Mouse (Mus musculus) limb, embryonic 13.5 days (tissue): Measurements from ENCODE around the gene Tulp3. TPM values are rescaled to one million over a fixed set of nuclear protein-coding genes. Genes with fewer than 3 reads are reported as not detected.

ENCODE experiments used
- ATAC-seq: fragments of 200-750 bp; cut with Nextera tagmentation; 2 replicates; pipeline ENCODE4 v1.8.0; 2017; ENCODE audit warnings: low read depth, moderate number of reproducible peaks, moderate TSS enrichment; ENCODE audit not compliant: low FRiP score
- H3K27ac ChIP-seq: fragments of 300-500 bp; sonication (generic); 2 replicates; pipeline ENCODE4 v1.5.1; 2015; ENCODE audit warnings: inconsistent platforms, mild to moderate bottlenecking, moderate library complexity
- H3K27me3 ChIP-seq: fragments of 300-500 bp; sonication (generic); 2 replicates; pipeline ENCODE4 v1.6.1; 2015; ENCODE audit warnings: mild to moderate bottlenecking, inconsistent platforms
- H3K36me3 ChIP-seq: fragments of 300-500 bp; sonication (generic); 2 replicates; pipeline ENCODE4 v1.6.1; 2015; ENCODE audit warnings: inconsistent platforms, mild to moderate bottlenecking, moderate library complexity
- H3K4me1 ChIP-seq: fragments of 300-500 bp; sonication (generic); 2 replicates; pipeline ENCODE4 v1.6.1; 2015; ENCODE audit warnings: inconsistent platforms
- H3K4me2 ChIP-seq: fragments of 300-500 bp; sonication (generic); replicated peaks from 2 replicates; pipeline ENCODE4 v1.6.1; 2015; ENCODE audit warnings: inconsistent platforms, mild to moderate bottlenecking, moderate library complexity
- H3K4me3 ChIP-seq: fragments of 300-500 bp; sonication (generic); 2 replicates; pipeline ENCODE4 v1.5.1; 2015; ENCODE audit warnings: moderate library complexity, mild to moderate bottlenecking, inconsistent platforms
- H3K9ac ChIP-seq: fragments of 300-500 bp; sonication (generic); 2 replicates; pipeline ENCODE4 v1.6.1; 2015; ENCODE audit warnings: mild to moderate bottlenecking, inconsistent platforms
- H3K9me3 ChIP-seq: fragments of 300-500 bp; sonication (generic); 2 replicates; pipeline ENCODE4 v1.6.1; 2016; ENCODE audit warnings: inconsistent platforms
- WGBS: fragments of 180-500 bp; shearing (Covaris S2); methylation state at CpG from one replicate; pipeline ENCODE4 v1.1.7; 2015; 5-methylcytosine and 5-hydroxymethylcytosine counted together
- polyA plus RNA-seq: library from polyadenylated mRNA; unstranded; fragments of >200 nt; fragmentation: Nextera tagmentation; extraction: Ambion mirVana; gene quantifications from 2 replicates; pipeline ENCODE4 v1.2.1, GENCODE M21; 2015

Tulp3 gene
- polyA plus RNA-seq, 1 experiment from 2014 or later: 24.0 TPM

GRCm38 (mm10) chr6:128354140-128354539 is 1.5 kb downstream of the Tulp3 start:
- no peak overlapping the region for H3K9ac ChIP-seq
- no peak for ATAC-seq
- 67% methylated on average over 3 of the region's 3 CpGs for WGBS
- H3K4me3 ChIP-seq: peak overlapping the region; percentile 82
- no peaks in the 10 kb centered on the region for H3K9me3 ChIP-seq
- H3K4me2 ChIP-seq: peak overlapping the region; percentile 80
- H3K4me1 ChIP-seq: peaks cover 14% of the 10 kb centered on the region
- H3K27me3 ChIP-seq: no peaks in the 10 kb centered on the region
- no peak overlapping the region for H3K27ac ChIP-seq
- H3K36me3 ChIP-seq: peaks cover 42% of the 10 kb centered on the region

GRCm38 (mm10) chr6:128349711-128350110 is 5.9 kb downstream of the Tulp3 start:
- ATAC-seq: no peak
- Histone ChIP-seq H3K9me3 (no peaks in the 10 kb centered on the region), H3K36me3 (peaks cover 21% of the 10 kb centered on the region), H3K4me2 (no peak overlapping the region), H3K4me3 (no peak overlapping the region), H3K27me3 (no peaks in the 10 kb centered on the region), H3K4me1 (peaks cover 16% of the 10 kb centered on the region), H3K27ac (no peak overlapping the region), H3K9ac (no peak overlapping the region)
- WGBS: 62% methylated on average over 7 of the region's 7 CpGs

DNA sequence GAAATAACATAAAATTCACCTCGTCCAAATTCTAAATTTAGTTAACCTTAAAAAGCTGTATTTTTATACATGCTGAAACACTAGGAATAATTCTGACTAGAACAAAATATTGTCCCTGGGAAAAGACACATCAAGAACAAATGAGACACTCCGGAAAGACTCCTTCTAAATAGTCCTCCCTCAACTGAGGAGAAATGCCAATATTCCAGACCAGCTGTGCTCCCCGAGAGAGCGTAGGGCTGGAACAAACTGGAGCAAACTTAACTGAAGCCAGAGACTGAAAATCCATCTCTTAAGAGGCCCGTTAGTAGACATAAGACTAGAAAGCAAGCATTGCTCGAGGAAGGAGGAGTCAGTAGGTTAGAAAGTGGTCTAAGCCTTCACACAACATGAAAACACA is 8.9 kb downstream of the Tulp3 start:
- no peak overlapping the region for H3K4me3 ChIP-seq
- no peaks in the 10 kb centered on the region for H3K27me3 ChIP-seq
- H3K4me2 ChIP-seq: no peak overlapping the region
- peaks cover 35% of the 10 kb centered on the region for H3K36me3 ChIP-seq
- no peaks in the 10 kb centered on the region for H3K9me3 ChIP-seq
- no peak overlapping the region for H3K9ac ChIP-seq
- ATAC-seq: no peak
- peaks cover 5% of the 10 kb centered on the region; the same call in 1 of the 2 replicates for H3K4me1 ChIP-seq
- 75% methylated on average over 6 of the region's 6 CpGs for WGBS
- H3K27ac ChIP-seq: no peak overlapping the region

DNA sequence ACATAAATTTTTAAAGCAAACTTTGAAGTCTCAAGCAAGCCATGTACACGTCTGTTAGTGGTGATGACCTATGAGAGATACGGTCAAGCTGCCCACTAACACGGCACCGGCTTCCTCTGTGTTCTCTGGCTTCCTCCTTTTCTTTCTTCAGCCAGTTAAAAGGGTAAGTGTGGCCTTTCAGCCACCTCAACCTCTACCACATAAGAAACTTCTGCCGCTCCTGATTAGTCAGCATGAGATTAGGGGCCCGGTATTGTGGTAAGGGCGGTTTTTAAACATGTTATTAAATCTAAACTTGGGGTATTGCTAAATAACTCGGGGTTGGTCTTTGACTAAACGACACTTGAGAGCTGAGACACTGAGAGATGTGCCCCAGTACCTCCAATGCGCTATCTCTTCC is 10.0 kb downstream of the Tulp3 start:
- Histone ChIP-seq H3K4me1 (peaks cover 5% of the 10 kb centered on the region; the same call in 1 of the 2 replicates), H3K9ac (no peak overlapping the region), H3K27me3 (no peaks in the 10 kb centered on the region), H3K36me3 (peaks cover 30% of the 10 kb centered on the region), H3K4me2 (no peak overlapping the region), H3K27ac (no peak overlapping the region), H3K4me3 (no peak overlapping the region), H3K9me3 (no peaks in the 10 kb centered on the region)
- WGBS: 91% methylated on average over 10 of the region's 10 CpGs
- ATAC-seq: no peak

DNA sequence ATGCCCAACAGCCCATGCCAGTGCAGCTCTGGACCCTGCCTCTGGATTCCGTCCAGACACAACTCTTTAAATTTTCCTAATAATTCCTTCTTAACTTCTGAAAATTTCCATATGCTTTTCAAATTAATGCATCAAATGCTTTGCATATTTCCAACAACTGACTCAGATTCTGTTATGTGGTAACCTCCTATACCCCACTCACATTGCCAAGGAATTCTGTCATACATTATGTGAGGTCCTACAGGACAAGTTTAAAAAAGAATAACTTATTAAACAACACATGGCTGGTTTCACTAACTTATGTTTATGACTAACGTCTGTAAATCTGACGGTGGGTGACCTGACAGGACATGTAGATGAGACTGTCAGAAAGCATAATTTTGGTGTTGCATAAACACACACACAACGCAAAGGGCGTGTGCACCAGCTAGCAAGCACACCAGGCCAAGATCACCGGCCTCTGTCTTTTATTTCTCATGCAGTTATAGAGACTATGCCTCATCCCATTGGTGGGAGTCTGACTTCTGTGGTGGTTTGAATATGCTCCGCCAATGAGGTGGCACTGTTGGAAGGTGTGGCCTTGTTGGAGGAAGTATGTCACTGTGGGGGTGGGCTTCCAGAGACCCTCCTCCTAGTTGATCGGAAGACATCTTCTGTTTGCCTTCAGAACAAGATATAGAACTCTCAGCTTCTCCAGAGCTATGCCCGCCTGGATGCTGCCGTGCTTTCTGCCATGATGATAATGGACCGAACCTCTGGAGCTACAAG is 13.5 kb downstream of the Tulp3 start:
- no peaks in the 10 kb centered on the region for H3K27me3 ChIP-seq
- H3K4me2 ChIP-seq: no peak overlapping the region
- no peak overlapping the region for H3K4me3 ChIP-seq
- peaks cover 26% of the 10 kb centered on the region for H3K36me3 ChIP-seq
- WGBS: 86% methylated on average over 11 of the region's 11 CpGs
- no peak overlapping the region for H3K9ac ChIP-seq
- H3K27ac ChIP-seq: no peak overlapping the region
- ATAC-seq: no peak
- H3K9me3 ChIP-seq: no peaks in the 10 kb centered on the region
- peaks cover 14% of the 10 kb centered on the region; the same call in 1 of the 2 replicates for H3K4me1 ChIP-seq

DNA sequence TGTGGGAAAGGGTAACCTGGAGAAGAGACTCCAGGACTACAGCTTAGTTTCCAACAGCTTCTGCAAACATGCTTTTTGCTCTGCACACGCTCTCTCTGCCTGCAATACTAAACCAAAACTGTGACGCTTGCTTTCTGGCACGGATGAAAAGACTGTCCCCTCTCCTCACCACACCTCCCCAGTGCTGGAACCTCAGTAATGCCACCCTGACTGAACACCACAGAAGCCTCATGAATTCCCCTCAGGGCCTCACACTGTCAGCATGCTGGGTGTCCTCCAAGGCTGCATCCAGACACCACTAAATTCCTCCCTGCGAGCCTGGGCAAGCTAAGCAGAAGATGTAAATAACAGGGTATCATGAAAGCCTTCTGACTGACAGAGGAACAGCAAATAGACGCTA is 16.8 kb downstream of the Tulp3 start:
- H3K4me2 ChIP-seq: no peak overlapping the region
- H3K4me3 ChIP-seq: no peak overlapping the region
- ATAC-seq: peak; percentile 68; the same call in 1 of the 2 replicates
- H3K9me3 ChIP-seq: no peaks in the 10 kb centered on the region
- H3K27ac ChIP-seq: no peak overlapping the region
- 0 out of 2 replicates have a peak overlapping the region, but pooled peaks have one; percentile 39 for H3K9ac ChIP-seq
- H3K27me3 ChIP-seq: no peaks in the 10 kb centered on the region
- WGBS: 43% methylated on average over 5 of the region's 5 CpGs
- H3K4me1 ChIP-seq: peaks cover 14% of the 10 kb centered on the region; the same call in 1 of the 2 replicates
- peaks cover 39% of the 10 kb centered on the region for H3K36me3 ChIP-seq

GRCm38 (mm10) chr6:128337467-128337866 is 18.2 kb downstream of the Tulp3 start:
- WGBS: 80% methylated on average over 7 of the region's 7 CpGs
- Histone ChIP-seq H3K27me3 (no peaks in the 10 kb centered on the region), H3K4me2 (no peak overlapping the region), H3K9me3 (no peaks in the 10 kb centered on the region), H3K4me3 (no peak overlapping the region), H3K9ac (no peak overlapping the region), H3K27ac (no peak overlapping the region), H3K4me1 (peaks cover 14% of the 10 kb centered on the region; the same call in 1 of the 2 replicates), H3K36me3 (peaks cover 41% of the 10 kb centered on the region)
- no peak for ATAC-seq

DNA sequence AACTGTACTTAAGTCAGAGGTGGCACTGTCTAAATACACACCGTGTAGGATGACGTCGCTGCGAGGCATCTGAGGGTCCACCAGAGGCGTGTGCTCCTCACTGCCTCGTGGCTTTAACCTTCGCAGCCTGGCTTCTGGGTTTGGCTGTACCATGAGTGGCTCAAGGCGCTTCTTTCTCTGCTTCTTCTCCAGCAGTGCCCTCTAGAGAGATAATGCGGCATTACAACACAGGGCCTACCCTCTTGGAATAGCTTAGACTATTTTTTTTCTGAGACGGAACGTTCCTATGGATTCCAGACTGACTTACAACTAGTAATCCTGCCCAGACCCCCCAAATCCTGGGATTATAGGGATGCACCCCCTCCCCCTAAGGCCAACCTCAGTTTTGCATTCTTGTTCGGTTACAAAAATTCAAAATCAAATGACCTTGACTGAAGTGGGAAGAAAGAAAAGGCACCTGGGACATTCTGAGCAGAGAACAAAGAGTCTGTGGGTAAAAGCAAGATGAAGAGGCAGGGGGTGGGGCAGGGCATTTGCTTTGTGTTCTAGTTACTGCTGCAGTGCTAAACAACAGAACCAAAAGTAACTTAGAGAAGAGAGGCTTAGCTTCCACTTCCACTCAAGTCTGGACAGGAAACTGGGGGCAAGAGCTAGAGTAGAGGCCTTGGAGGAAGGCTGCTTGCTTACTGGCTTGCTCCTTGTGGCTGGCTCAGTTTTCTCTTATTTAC is 21.1 kb downstream of the Tulp3 start:
- H3K4me2 ChIP-seq: no peak overlapping the region
- ATAC-seq: peak; percentile 37; the same call in 1 of the 2 replicates

DNA sequence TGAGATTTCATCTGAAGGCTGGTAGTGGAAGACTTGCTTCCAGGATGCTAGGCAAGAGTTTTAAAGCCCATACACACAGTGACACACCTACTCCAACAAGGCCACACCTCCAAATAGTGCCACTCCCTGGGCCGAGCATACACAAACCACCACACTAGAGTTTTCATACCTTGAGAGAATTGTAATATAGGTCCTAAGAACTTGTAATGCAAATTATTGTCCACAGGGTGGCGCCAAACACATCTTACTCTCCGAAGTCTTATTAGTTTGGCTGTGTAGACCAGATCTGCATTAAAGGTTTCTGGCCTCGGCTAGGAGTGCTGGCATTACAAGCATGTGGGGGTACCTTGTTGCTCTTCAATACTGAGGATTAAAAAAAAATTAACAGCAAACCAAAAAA is 37.3 kb downstream of the Tulp3 start:
- WGBS: 7% methylated on average over 4 of the region's 4 CpGs
- no peak overlapping the region for H3K27ac ChIP-seq
- peak; percentile 34; the same call in 1 of the 2 replicates for ATAC-seq

More for the DNA sequence above, 21.1 kb downstream of the Tulp3 start:
- peaks cover 59% of the 10 kb centered on the region for H3K36me3 ChIP-seq
- H3K4me1 ChIP-seq: peaks cover 12% of the 10 kb centered on the region; the same call in 1 of the 2 replicates
- no peak overlapping the region for H3K4me3 ChIP-seq
- no peak overlapping the region for H3K9ac ChIP-seq
- 0 out of 2 replicates have a peak overlapping the region, but pooled peaks have one; percentile 10 for H3K27ac ChIP-seq
- 33% methylated on average over 12 of the region's 12 CpGs for WGBS
- no peaks in the 10 kb centered on the region for H3K27me3 ChIP-seq
- H3K9me3 ChIP-seq: peaks cover 11% of the 10 kb centered on the region

GRCm38 (mm10) chr6:128315597-128315996 is 40.1 kb downstream of the Tulp3 start:
- Histone ChIP-seq H3K36me3 (peaks cover under 1% of the 10 kb centered on the region; the same call in 1 of the 2 replicates), H3K27me3 (no peaks in the 10 kb centered on the region), H3K9ac (no peak overlapping the region), H3K9me3 (no peaks in the 10 kb centered on the region), H3K4me3 (no peak overlapping the region), H3K27ac (no peak overlapping the region), H3K4me2 (no peak overlapping the region), H3K4me1 (no peaks in the 10 kb centered on the region)
- ATAC-seq: no peak
- WGBS: 82% methylated on average over 7 of the region's 8 CpGs

More for the DNA sequence above, 37.3 kb downstream of the Tulp3 start:
- Histone ChIP-seq H3K36me3 (peaks cover 27% of the 10 kb centered on the region), H3K9me3 (no peaks in the 10 kb centered on the region), H3K4me1 (no peaks in the 10 kb centered on the region), H3K9ac (no peak overlapping the region), H3K4me2 (no peak overlapping the region), H3K27me3 (no peaks in the 10 kb centered on the region), H3K4me3 (no peak overlapping the region)

GRCm38 (mm10) chr6:128314796-128315195 is 40.9 kb downstream of the Tulp3 start:
- H3K4me2 ChIP-seq: no peak overlapping the region
- H3K9me3 ChIP-seq: no peaks in the 10 kb centered on the region
- ATAC-seq: no peak
- H3K36me3 ChIP-seq: no peaks in the 10 kb centered on the region
- H3K9ac ChIP-seq: no peak overlapping the region
- no peak overlapping the region for H3K27ac ChIP-seq
- no peak overlapping the region for H3K4me3 ChIP-seq
- no peaks in the 10 kb centered on the region for H3K4me1 ChIP-seq
- WGBS: 81% methylated on average over 6 of the region's 6 CpGs
- H3K27me3 ChIP-seq: no peaks in the 10 kb centered on the region

DNA sequence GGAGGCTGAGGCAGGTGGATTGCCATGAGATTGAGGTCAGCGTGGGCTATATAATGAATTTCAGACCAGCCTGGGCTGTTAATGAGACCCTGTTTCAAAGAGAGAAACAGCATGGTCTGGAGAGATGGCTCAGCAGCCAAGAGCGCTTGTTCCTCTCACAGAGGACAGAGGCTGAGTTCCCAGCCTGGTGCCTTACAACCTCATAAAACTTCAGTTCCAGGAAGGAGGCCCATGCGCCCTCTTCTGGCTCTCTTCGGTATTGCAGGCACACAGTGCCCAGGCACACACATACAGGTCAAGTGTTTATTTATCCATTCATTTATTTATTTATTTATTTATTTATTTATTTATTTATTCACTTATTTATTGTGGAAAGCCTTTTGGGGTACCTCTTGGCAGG is 47.3 kb downstream of the Tulp3 start:
- Histone ChIP-seq H3K27me3 (no peaks in the 10 kb centered on the region), H3K4me1 (no peaks in the 10 kb centered on the region), H3K9ac (no peak overlapping the region), H3K4me3 (no peak overlapping the region), H3K9me3 (no peaks in the 10 kb centered on the region), H3K27ac (no peak overlapping the region), H3K36me3 (no peaks in the 10 kb centered on the region), H3K4me2 (no peak overlapping the region)
- peak; percentile 51 for ATAC-seq
- WGBS: 23% methylated on average over 4 of the region's 4 CpGs
